Mouse (Mus musculus): ENCODE measurements at regions not wholly inside any gene's neighbourhood (a gene's known extent, or its start where the extent isn't known, plus 50 kb on each side); places are given as distances from the start of the nearest gene placed in this dataset.
"Not testable (repeated sequence)": the region's sequence is repeated elsewhere in the genome, so short reads cannot be mapped to it uniquely, and the experiment has no call there.

- 80% methylated on average over 7 of the region's 7 CpGs for WGBS
- not testable (repeated sequence) for ATAC-seq (ENCODE audit: insufficient number of reproducible peaks, low FRiP score)
Measured at GRCm38 (mm10) chr10:103507051-103507450, 139.5 kb downstream of the Slc6a15 start.

GRCm38 (mm10) chr10:103544502-103544901 lies 176.9 kb downstream of the Slc6a15 start:
- no peak for ATAC-seq (ENCODE audit: insufficient number of reproducible peaks, low FRiP score)

More at GRCm38 (mm10) chr10:103507051-103507450, 139.5 kb downstream of the Slc6a15 start:
- not testable (repeated sequence) for H3K27ac ChIP-seq (ENCODE audit: poor library complexity, severe bottlenecking); H3K4me1 ChIP-seq (replicated peaks); H3K9ac ChIP-seq; H3K4me3 ChIP-seq; H3K36me3 ChIP-seq; H3K9me3 ChIP-seq (replicated peaks); H3K27me3 ChIP-seq (replicated peaks); H3K4me2 ChIP-seq

DNA sequence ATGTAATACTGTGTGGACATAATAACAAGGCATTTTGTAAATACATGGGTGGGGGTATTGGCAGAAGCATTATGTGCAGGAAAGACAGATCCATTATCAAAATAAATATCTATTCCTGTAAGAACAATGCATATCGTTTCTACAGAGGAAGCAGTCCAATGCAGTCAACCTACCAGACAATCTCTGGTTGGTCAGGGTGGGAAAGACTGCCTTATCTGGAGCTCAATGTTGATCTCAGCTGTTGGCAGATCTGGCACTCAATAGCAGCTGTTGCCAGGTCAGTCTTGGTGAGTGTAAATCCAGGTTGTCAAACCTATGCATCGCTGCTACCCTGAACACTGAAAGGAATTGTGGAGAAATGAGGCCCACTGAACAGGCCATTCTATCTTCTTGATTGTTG lies 181.9 kb downstream of the Slc6a15 start:
- no peak overlapping the region for H3K9ac ChIP-seq
- H3K36me3 ChIP-seq = no peaks in the 10 kb centered on the region
- H3K4me3 ChIP-seq = no peak overlapping the region
- no peak overlapping the region for H3K27ac ChIP-seq (ENCODE audit: poor library complexity, severe bottlenecking)
- 65% methylated on average over 2 of the region's 2 CpGs for WGBS
- H3K4me1 ChIP-seq (replicated peaks) = no peaks in the 10 kb centered on the region
- H3K4me2 ChIP-seq = no peak overlapping the region
- ATAC-seq (ENCODE audit: insufficient number of reproducible peaks, low FRiP score) = no peak
- no peaks in the 10 kb centered on the region for H3K27me3 ChIP-seq (replicated peaks)
- H3K9me3 ChIP-seq (replicated peaks) = 0 out of 2 replicates have a peak, but pooled peaks cover 2% of the 10 kb centered on the region

More at GRCm38 (mm10) chr10:103544502-103544901, 176.9 kb downstream of the Slc6a15 start:
- WGBS = 81% methylated on average over 2 of the region's 2 CpGs
- H3K9me3 ChIP-seq (replicated peaks) = 0 out of 2 replicates have a peak, but pooled peaks cover 2% of the 10 kb centered on the region
- no peak overlapping the region for H3K4me3 ChIP-seq
- no peak overlapping the region for H3K9ac ChIP-seq
- no peaks in the 10 kb centered on the region for H3K36me3 ChIP-seq
- no peaks in the 10 kb centered on the region for H3K27me3 ChIP-seq (replicated peaks)
- no peaks in the 10 kb centered on the region for H3K4me1 ChIP-seq (replicated peaks)
- H3K27ac ChIP-seq (ENCODE audit: poor library complexity, severe bottlenecking) = no peak overlapping the region
- no peak overlapping the region for H3K4me2 ChIP-seq

DNA sequence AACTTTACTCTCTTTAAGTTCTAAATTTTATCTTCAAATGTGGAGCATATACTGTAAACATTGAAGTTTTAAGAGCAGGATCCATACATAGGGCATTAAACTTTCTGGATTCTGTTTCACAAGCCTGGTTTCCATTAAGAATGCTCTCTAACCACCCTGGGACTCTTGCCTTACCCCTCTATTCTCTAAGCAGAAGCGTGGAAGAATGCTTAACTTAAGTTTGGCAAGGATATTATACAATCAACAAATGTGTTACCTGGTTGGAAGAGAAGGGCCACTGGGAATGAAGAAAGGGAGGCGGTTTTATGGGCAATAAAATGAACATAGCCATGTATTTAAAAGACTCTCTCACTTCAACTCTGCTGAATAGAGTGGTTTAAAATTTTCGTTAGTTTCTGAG lies 217.5 kb downstream of the Slc6a15 start:
- H3K27ac ChIP-seq (ENCODE audit: poor library complexity, severe bottlenecking) = no peak overlapping the region
- H3K9me3 ChIP-seq (replicated peaks) = no peaks in the 10 kb centered on the region
- whole genome bisulfite sequencing = 62% methylated on average over 3 of the region's 3 CpGs
- H3K27me3 ChIP-seq (replicated peaks) = no peaks in the 10 kb centered on the region
- no peak for ATAC-seq (ENCODE audit: insufficient number of reproducible peaks, low FRiP score)
- H3K4me1 ChIP-seq (replicated peaks) = no peaks in the 10 kb centered on the region
- H3K36me3 ChIP-seq = no peaks in the 10 kb centered on the region
- H3K9ac ChIP-seq = no peak overlapping the region
- H3K4me3 ChIP-seq = no peak overlapping the region
- no peak overlapping the region for H3K4me2 ChIP-seq

DNA sequence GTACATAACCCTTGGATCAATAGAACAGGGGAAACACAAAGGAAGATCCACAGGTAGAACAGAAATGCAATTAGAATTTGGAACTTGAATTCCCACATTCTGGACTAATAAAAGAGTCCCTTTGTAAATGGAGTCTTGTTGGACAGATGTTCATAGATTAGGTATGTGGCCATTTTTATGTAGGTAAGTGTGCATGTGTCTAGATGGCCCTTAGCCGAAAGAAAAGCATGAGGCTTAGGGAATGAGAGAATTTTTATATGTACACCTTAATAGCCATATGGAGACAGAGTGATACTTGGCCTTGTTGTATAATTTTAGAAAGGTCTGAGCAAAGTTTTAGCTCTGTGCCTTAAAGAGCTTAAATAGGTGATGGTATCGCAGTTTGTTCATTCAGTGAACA lies 217.9 kb downstream of the Slc6a15 start:
- ATAC-seq (ENCODE audit: insufficient number of reproducible peaks, low FRiP score) = no peak
- WGBS = 84% methylated on average over 2 of the region's 2 CpGs
- no peaks in the 10 kb centered on the region for H3K36me3 ChIP-seq

GRCm38 (mm10) chr10:103591985-103592384 lies 224.4 kb downstream of the Slc6a15 start:
- no peak overlapping the region for H3K4me3 ChIP-seq
- WGBS = 87% methylated on average over 2 of the region's 2 CpGs
- no peak for ATAC-seq (ENCODE audit: insufficient number of reproducible peaks, low FRiP score)

More for the DNA sequence above, 217.9 kb downstream of the Slc6a15 start:
- Histone ChIP-seq H3K27me3 (replicated peaks) (no peaks in the 10 kb centered on the region), H3K9me3 (replicated peaks) (no peaks in the 10 kb centered on the region), H3K4me2 (no peak overlapping the region), H3K9ac (no peak overlapping the region), H3K4me3 (no peak overlapping the region), H3K27ac (ENCODE audit: poor library complexity, severe bottlenecking) (no peak overlapping the region), H3K4me1 (replicated peaks) (no peaks in the 10 kb centered on the region)

DNA sequence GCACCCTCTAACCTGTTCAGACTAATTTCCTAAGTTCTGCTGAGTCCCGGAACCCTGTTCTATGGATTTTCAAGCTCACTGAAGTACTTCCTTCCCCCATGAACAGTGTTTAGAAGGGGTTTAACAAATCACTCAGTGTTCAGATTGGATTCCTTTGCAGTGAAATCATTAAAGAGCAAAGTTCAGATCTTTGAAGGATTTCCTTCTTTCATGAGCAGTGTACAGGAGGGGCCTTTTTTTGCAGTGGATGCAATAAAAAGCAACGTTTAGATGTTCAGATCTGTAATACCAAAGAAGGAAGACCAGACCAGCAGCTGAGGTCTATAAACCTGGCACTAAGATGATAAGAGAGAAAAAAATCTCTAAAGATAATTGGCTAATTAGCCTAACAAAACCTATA lies 273.6 kb downstream of the Slc6a15 start:
- no peaks in the 10 kb centered on the region for H3K36me3 ChIP-seq
- no peaks in the 10 kb centered on the region for H3K9me3 ChIP-seq (replicated peaks)
- H3K9ac ChIP-seq = no peak overlapping the region
- 82% methylated on average over 2 of the region's 2 CpGs for WGBS
- ATAC-seq (ENCODE audit: insufficient number of reproducible peaks, low FRiP score) = no peak
- H3K4me3 ChIP-seq = no peak overlapping the region
- H3K4me2 ChIP-seq = no peak overlapping the region
- no peak overlapping the region for H3K27ac ChIP-seq (ENCODE audit: poor library complexity, severe bottlenecking)
- H3K4me1 ChIP-seq (replicated peaks) = no peaks in the 10 kb centered on the region
- no peaks in the 10 kb centered on the region for H3K27me3 ChIP-seq (replicated peaks)

More at GRCm38 (mm10) chr10:103591985-103592384, 224.4 kb downstream of the Slc6a15 start:
- Histone ChIP-seq H3K9ac (no peak overlapping the region), H3K27ac (ENCODE audit: poor library complexity, severe bottlenecking) (no peak overlapping the region), H3K27me3 (replicated peaks) (no peaks in the 10 kb centered on the region), H3K4me2 (no peak overlapping the region), H3K4me1 (replicated peaks) (no peaks in the 10 kb centered on the region), H3K36me3 (no peaks in the 10 kb centered on the region), H3K9me3 (replicated peaks) (no peaks in the 10 kb centered on the region)

- Histone ChIP-seq H3K9me3 (replicated peaks) (no peaks in the 10 kb centered on the region), H3K9ac (no peak overlapping the region), H3K4me1 (replicated peaks) (no peaks in the 10 kb centered on the region), H3K27me3 (replicated peaks) (no peaks in the 10 kb centered on the region), H3K4me3 (no peak overlapping the region), H3K4me2 (no peak overlapping the region), H3K27ac (ENCODE audit: poor library complexity, severe bottlenecking) (no peak overlapping the region), H3K36me3 (no peaks in the 10 kb centered on the region)
- ATAC-seq (ENCODE audit: insufficient number of reproducible peaks, low FRiP score) = no peak
- 73% methylated on average over 3 of the region's 3 CpGs for WGBS
Measured at GRCm38 (mm10) chr10:103649848-103650247, 282.3 kb downstream of the Slc6a15 start.

- Histone ChIP-seq H3K36me3 (no peaks in the 10 kb centered on the region), H3K9ac (no peak overlapping the region)
- 73% methylated on average over 3 of the region's 3 CpGs for WGBS
Measured at GRCm38 (mm10) chr10:103673081-103673480, 305.5 kb downstream of the Slc6a15 start.

GRCm38 (mm10) chr10:103673765-103674164 lies 306.2 kb downstream of the Slc6a15 start:
- H3K9me3 ChIP-seq (replicated peaks) = no peaks in the 10 kb centered on the region

More at GRCm38 (mm10) chr10:103673081-103673480, 305.5 kb downstream of the Slc6a15 start:
- Histone ChIP-seq H3K9me3 (replicated peaks) (no peaks in the 10 kb centered on the region), H3K4me1 (replicated peaks) (no peaks in the 10 kb centered on the region), H3K27ac (ENCODE audit: poor library complexity, severe bottlenecking) (no peak overlapping the region), H3K27me3 (replicated peaks) (no peaks in the 10 kb centered on the region), H3K4me3 (no peak overlapping the region), H3K4me2 (no peak overlapping the region)
- ATAC-seq (ENCODE audit: insufficient number of reproducible peaks, low FRiP score) = no peak

DNA sequence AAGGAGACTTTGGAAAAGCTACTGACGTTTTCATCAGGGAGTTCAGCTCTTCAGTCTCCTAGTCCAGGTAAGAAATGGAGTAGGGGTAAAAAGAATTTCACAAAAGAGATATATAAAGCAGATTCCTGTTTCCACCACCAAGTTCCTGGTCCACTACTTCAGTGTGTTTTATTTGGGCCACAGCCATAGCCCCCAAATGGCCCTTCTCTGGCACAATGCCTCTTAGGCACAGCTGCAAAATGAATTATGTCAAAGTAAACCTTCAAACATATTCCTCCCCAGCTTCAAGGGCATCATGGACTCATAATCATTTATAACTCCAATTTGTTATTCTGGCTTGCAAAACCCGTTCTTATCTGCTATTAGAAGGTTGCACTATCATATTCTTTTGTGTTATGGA lies 325.1 kb downstream of the Slc6a15 start:
- Histone ChIP-seq H3K4me3 (no peak overlapping the region), H3K27me3 (replicated peaks) (no peaks in the 10 kb centered on the region), H3K9ac (no peak overlapping the region), H3K4me1 (replicated peaks) (no peaks in the 10 kb centered on the region), H3K4me2 (no peak overlapping the region), H3K27ac (ENCODE audit: poor library complexity, severe bottlenecking) (no peak overlapping the region), H3K36me3 (no peaks in the 10 kb centered on the region), H3K9me3 (replicated peaks) (no peaks in the 10 kb centered on the region)
- 33% methylated on average over 2 of the region's 2 CpGs for WGBS
- ATAC-seq (ENCODE audit: insufficient number of reproducible peaks, low FRiP score) = no peak

More at GRCm38 (mm10) chr10:103673765-103674164, 306.2 kb downstream of the Slc6a15 start:
- 71% methylated on average over 3 of the region's 3 CpGs for WGBS
- no peak overlapping the region for H3K9ac ChIP-seq
- no peaks in the 10 kb centered on the region for H3K4me1 ChIP-seq (replicated peaks)
- no peak overlapping the region for H3K4me2 ChIP-seq
- no peak overlapping the region for H3K27ac ChIP-seq (ENCODE audit: poor library complexity, severe bottlenecking)
- H3K36me3 ChIP-seq = no peaks in the 10 kb centered on the region
- H3K27me3 ChIP-seq (replicated peaks) = no peaks in the 10 kb centered on the region
- no peak for ATAC-seq (ENCODE audit: insufficient number of reproducible peaks, low FRiP score)
- H3K4me3 ChIP-seq = no peak overlapping the region

DNA sequence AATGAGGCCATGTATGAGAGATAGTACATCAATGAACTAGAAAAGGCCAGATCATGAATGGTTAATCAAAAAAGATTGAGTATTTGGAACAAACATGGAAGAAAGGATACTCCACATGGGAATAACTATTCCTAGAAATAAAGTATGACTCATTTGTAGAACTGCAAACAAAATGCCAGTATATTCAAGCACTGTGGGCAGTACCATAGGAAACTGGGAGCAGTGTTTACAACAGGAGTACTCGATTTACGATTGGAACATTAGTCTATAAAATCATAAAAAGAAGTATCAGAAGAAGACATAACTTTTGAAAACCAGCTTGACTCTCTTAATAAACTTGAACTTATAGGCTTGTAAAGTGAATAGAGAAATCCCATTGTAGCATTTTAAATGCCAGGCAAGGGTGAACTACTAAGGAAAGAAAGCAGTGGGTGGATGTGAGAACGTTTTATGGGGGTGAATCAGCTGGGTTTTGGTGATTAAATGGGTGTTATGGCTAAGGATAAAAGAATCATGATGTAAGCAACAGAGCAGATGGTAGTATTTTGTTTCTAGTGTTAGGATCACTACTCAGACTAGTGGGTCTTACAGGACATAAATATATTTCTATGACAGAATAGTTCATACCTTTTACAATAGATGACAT lies 347.6 kb downstream of the Slc6a15 start:
- H3K36me3 ChIP-seq = no peaks in the 10 kb centered on the region
- ATAC-seq (ENCODE audit: insufficient number of reproducible peaks, low FRiP score) = no peak
- 61% methylated on average over 3 of the region's 3 CpGs for whole genome bisulfite sequencing
- H3K27me3 ChIP-seq (replicated peaks) = no peaks in the 10 kb centered on the region
- H3K27ac ChIP-seq (ENCODE audit: poor library complexity, severe bottlenecking) = no peak overlapping the region
- H3K9ac ChIP-seq = no peak overlapping the region
- 0 out of 2 replicates have a peak, but pooled peaks cover 2% of the 10 kb centered on the region for H3K9me3 ChIP-seq (replicated peaks)
- H3K4me2 ChIP-seq = no peak overlapping the region
- no peak overlapping the region for H3K4me3 ChIP-seq
- peaks cover 5% of the 10 kb centered on the region for H3K4me1 ChIP-seq (replicated peaks)

All from heart, embryonic 12.5 days (tissue).